Mouse (Mus musculus): ENCODE data around the gene Ndufb7.
A peak's percentile ranks its signal among the peaks of the same experiment; 100 is the strongest.
"Not testable (repeated sequence)": the region's sequence is repeated elsewhere in the genome, so short reads cannot be mapped to it uniquely, and the experiment has no call there.

The Ndufb7 gene

GRCm38 (mm10) chr8:83576516-83576895, 10.0 kb downstream of the Ndufb7 start:
- no peak for DNase-seq (ENCODE audit: low read depth)

DNA sequence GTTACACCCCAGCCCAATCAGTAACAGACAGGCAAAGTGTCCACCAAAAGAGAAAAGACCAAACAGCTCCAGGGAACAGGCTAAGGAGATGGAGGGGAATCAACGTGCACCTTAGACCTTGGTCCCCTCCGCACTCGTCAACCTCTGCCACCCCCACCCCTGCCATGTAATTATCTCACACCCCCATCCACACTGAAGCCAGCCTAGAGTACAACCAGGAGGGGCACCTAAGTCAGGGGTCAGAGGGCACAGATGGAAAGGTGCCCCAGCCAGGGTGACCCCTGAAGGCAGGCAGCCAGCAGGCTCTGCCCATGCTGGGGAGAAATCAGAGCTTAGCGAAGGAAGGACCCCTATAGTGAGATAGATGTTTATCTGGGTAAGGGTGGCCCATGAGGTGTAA, 10.4 kb downstream of the Ndufb7 start:
- no peak for DNase-seq (ENCODE audit: low read depth)

- no peak for DNase-seq (ENCODE audit: low read depth)
Observed at GRCm38 (mm10) chr8:83577384-83577791, 10.9 kb downstream of the Ndufb7 start.

DNA sequence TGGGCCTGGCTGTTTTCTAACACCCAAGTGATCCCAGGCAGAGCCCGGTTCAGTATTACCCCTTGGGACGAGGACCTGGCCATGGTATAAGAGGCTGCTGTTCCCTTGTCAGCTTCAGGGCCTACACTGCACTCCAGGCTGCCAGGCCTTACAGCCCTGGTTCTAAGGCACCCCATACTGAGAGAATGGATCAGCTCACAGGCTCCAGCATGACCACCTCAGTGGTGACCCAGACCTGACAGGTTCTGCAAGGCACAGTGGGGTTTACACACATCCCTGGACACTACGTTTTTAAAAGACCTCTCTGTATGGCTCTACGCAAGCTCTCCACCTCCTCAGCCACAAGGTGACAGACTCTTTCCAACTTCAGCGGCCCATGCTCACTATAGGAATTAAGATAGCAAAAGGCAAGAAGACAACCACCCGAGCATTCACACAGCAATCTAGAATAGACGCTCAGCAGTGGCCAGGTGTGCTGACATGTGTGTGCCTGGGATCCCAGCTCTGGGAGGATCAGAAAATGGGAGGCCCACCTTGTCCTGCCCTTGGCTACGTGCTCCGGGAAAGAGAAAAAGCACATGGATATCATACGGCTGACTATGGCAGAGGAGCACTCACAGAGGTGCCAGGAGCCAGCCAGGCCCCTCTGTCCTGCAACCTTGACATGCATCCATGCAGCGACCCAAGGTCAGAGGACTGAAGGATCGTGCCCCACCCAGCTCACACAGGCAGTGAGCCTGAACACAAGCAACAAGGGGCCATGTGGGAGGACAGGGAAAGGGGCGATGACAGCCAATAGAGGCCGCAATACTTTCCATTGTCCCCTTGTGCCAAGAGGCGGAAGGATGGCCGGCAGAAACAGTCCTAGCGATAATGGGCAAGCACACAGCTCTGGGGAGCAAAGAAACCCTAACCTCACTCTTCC, 11.9 kb downstream of the Ndufb7 start:
- DNase-seq (ENCODE audit: low read depth): no peak

DNA sequence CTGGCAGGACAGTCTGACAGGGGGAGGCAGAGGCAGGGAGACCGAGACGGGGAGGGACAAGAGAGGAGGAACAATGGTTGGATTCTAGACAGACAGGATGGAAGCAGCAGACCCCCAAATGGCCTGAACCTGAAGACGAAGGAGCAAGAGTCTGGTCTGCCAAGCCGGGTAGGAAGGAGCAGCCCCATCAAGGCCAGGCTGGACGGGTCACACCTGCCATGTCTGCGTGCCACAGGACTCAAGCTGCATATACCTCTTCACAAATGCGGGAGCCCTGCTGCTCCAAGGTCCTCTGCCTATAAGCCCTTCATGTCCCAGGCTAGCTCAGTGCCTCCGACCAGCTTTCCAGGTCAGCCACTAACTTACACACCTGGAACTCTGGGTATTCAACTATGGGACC, 13.2 kb downstream of the Ndufb7 start:
- no peak for DNase-seq (ENCODE audit: low read depth)

GRCm38 (mm10) chr8:83580826-83581225, 14.4 kb downstream of the Ndufb7 start:
- no peak for DNase-seq (ENCODE audit: low read depth)

- no peak for DNase-seq (ENCODE audit: low read depth)
Observed at GRCm38 (mm10) chr8:83582226-83582625, 15.8 kb downstream of the Ndufb7 start.

- no peak for DNase-seq (ENCODE audit: low read depth)
Observed at GRCm38 (mm10) chr8:83583236-83583635, 16.8 kb downstream of the Ndufb7 start.

DNA sequence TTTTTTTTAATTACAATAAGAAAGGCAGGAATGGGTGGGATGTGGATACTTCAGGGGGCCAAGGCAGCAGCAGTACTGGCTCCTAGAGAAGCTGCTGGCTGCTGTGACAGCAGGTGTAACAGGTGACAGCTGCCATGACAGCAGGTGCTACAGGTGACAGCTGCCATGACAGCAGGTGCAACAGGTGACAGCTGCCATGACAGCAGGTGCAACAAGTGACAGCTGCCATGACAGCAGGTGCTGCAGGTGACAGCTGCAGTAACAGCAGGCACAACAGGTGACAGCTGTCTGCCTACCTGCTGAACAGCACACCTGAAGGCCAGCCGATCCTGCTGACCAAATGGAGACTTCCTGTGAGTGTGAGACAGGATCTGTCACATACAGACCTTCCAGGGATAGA, 18.3 kb downstream of the Ndufb7 start:
- no peak for DNase-seq (ENCODE audit: low read depth)

DNA sequence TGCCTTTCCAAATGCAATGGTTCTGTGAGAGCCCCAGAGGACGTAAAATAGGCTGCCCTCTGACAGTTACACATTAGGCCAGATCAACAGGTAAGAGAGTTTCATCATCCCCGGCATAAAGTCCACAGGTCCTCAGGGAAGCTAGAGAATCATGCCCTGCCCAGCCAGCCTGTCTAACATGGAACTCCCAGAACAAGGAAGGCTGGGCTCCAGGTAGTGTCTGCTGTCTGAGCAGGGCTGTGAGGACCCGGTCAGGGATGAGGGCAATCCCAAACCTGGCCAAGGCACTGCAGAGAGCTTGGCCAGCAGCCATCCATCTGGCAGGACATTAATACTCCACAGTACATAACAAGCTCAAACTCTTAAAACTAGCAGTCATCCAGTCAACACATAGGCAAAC, 18.9 kb downstream of the Ndufb7 start:
- no peak for DNase-seq (ENCODE audit: low read depth)

DNA sequence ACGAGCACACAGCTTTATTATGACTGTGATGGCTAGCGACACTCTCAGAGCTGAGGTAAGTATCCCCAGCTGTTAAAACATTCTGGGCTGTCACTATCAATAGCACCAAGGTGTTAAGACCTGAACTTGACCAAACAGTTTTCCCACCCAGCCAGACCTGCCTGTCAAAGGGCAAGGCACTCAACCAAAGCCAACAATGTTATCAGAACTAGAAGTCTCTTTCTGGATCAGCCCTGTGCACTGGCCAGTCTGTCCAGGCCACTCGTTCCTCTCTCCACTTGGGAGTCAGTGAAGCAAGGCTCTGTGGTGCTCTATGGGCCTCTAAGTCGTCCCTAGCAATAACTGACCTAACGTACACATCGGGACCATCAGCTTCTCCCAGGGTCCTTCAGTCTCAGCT, 21.2 kb downstream of the Ndufb7 start:
- no peak for DNase-seq (ENCODE audit: low read depth)

- no peak for DNase-seq (ENCODE audit: low read depth)
Observed at GRCm38 (mm10) chr8:83588886-83589285, 22.4 kb downstream of the Ndufb7 start.

- DNase-seq (ENCODE audit: low read depth): no peak
Observed at GRCm38 (mm10) chr8:83590488-83591023, 24.1 kb downstream of the Ndufb7 start.

DNA sequence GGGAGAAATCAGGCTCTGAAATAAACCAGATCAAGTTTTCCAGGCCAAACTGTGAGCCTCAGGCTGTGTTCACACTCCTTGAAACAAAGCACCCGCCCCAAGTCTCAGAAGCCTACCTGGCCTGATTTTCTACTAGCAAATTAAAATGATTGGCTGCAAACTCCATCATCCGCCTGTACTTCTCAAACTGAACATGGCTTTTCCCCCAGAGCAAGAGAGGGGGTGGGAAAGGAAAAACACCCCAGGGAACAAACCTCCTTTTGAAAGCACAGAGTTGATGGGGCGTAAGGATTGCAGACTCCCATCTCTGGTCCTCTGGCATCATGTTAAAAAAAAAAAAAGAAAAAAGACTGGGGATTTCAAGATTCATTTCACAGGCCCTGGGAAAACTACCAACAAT, 26.2 kb downstream of the Ndufb7 start:
- DNase-seq (ENCODE audit: low read depth): no peak

DNA sequence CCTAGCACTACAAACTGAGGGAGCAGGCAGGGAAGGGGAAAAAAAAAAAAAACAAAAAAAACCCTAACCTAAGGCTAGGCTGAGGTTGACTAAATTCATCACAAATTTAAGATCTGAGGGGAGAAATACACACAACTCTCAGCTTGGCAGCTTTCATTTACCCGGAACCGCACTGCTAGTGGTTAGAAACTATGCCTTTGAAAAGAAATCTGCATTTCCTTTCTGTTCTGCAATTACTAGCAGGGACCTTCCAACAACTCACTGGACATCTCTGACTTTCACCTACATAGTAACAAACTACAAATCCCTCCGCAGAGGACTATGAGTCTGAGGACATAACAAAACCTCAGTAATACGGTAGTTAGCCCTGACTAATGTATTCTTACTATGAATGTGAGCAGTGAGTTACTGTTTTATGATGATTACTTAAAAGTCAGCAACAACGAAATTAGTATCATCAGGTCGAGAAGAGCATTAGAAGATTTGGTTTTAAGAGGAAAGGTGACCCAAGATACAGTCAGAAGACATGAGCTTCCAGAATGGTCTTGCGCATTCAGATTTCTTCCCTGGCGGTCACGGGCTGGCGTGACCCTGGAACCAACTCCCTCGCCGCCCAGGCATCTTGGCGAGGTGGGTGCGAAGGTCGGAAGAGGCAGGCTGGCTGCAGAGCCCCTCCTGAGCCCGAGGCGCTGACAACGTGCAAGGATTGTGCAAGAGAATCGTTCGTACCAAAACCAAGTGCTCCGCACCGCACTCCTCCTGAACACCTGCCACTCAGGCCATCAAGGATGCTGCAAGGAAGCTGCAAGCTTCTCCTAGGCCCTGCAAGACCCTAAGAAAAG, 27.1 kb downstream of the Ndufb7 start:
- DNase-seq (ENCODE audit: low read depth): no peak

GRCm38 (mm10) chr8:83594167-83595049, 27.9 kb downstream of the Ndufb7 start:
- DNase-seq (ENCODE audit: low read depth): peak; percentile 97

DNA sequence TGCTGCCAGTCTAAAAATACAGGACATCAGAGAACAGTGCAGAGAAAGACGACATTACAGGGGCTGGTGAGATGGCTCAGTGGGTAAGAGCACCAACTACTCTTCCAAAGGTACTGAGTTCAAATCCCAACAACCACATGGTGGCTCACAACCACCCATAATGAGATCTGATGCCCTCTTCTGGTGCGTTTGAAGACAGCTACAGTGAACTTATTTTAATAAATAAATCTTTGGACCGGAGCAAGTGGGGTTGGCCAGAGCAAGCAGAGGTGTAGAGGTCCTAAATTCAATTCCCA, 28.5 kb downstream of the Ndufb7 start:
- not testable (repeated sequence) for DNase-seq (ENCODE audit: low read depth)

DNA sequence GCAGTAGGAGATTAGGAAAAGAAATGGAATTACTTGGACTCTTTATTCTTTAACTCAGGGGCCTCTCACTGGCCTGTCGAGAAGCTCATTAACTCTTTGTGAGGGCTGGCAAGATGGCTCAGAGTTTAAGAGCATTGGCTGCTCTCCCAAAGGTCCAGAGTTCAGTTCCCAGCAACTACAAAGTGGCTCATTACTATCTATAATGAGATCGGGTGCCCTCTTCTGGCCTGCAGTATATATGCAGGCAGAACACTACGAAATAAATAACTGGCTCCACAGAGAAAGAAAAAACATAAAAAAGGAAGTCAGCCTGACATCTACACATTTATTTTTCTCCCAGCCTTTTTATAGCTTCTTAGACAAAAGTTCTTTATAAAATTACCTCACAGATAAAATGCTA, 29.9 kb downstream of the Ndufb7 start:
- no peak for DNase-seq (ENCODE audit: low read depth)

- DNase-seq (ENCODE audit: low read depth): no peak
Observed at GRCm38 (mm10) chr8:83598146-83598545, 31.7 kb downstream of the Ndufb7 start.

- no peak for DNase-seq (ENCODE audit: low read depth)
Observed at GRCm38 (mm10) chr8:83599814-83600213, 33.3 kb downstream of the Ndufb7 start.

DNA sequence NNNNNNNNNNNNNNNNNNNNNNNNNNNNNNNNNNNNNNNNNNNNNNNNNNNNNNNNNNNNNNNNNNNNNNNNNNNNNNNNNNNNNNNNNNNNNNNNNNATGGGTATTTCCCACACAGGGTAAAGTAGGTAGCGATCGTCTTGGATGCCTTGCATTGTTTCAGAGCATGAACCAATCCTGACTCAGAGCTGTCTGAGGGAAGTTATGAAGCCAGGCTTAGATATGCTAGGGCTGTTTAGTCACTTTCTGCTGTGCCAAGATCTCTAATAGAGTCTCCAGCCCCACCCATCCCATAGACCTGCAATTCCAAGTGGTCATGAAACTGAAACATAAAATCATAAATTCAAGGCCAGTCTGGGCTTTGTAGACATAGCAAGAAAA, 36.2 kb downstream of the Ndufb7 start:
- DNase-seq (ENCODE audit: low read depth): peak; percentile 74

All from fibroblast of lung, adult 2 months (primary cell).